Mouse (Mus musculus) ES-E14 (cell line): ENCODE measurements around the gene Gm853. TPM values are rescaled to one million over a fixed set of nuclear protein-coding genes. Genes with fewer than 3 reads are reported as not detected.

Experiments
- DNase-seq: peaks from one replicate; pipeline ENCODE4 v3.0.0-alpha.2; 2013; ENCODE audit warnings: low read depth, low spot score
- H3K27ac ChIP-seq: 2 replicates; pipeline ENCODE4 v1.5.1; 2012; ENCODE audit warnings: low read depth, mild to moderate bottlenecking, low read length, moderate library complexity, mixed read lengths; ENCODE audit not compliant: poor library complexity, insufficient read depth, severe bottlenecking
- H3K36me3 ChIP-seq: 2 replicates; pipeline ENCODE4 v1.6.1; 2012; ENCODE audit warnings: mild to moderate bottlenecking, low read length, moderate library complexity, mixed read lengths; ENCODE audit not compliant: control insufficient read depth, poor library complexity, insufficient read depth, severe bottlenecking
- H3K4me1 ChIP-seq, 2 experiments: fragments of 150-350 bp in 1 of 2; sonication (generic) in 1 of 2; 2 replicates each; pipeline ENCODE4 v1.6.1; 2012; ENCODE audit warnings: low read length in 2 of 2, mild to moderate bottlenecking in 1 of 2, mixed read lengths in 1 of 2; ENCODE audit not compliant: control insufficient read depth in 2 of 2, insufficient read depth in 2 of 2, poor library complexity in 1 of 2
- H3K4me3 ChIP-seq, 2 experiments: fragments of 150-350 bp in 1 of 2; sonication (generic) in 1 of 2; 2 replicates each; pipeline ENCODE4 v1.5.1; 2012; ENCODE audit warnings: low read length in 2 of 2, low read depth in 1 of 2, mild to moderate bottlenecking in 1 of 2, mixed read lengths in 1 of 2; ENCODE audit not compliant: insufficient read depth in 1 of 2, poor library complexity in 1 of 2, severe bottlenecking in 1 of 2
- H3K9ac ChIP-seq: 2 replicates; pipeline ENCODE4 v1.6.1; 2012; ENCODE audit warnings: low read depth, mild to moderate bottlenecking, low read length, mixed read lengths; ENCODE audit not compliant: poor library complexity, insufficient read depth, severe bottlenecking
- H3K9me3 ChIP-seq: fragments of 150-350 bp; sonication (generic); 2 replicates; pipeline ENCODE4 v1.6.1; 2012; ENCODE audit warnings: low read depth, mild to moderate bottlenecking, low read length; ENCODE audit not compliant: control insufficient read depth, insufficient read depth
- CHD2 ChIP-seq: IDR thresholded peaks from 2 replicates; pipeline ENCODE4 v1.6.1; 2014; ENCODE audit warnings: mild to moderate bottlenecking, low read depth, low read length, inconsistent platforms
- HCFC1 ChIP-seq: IDR thresholded peaks from 2 replicates; pipeline ENCODE4 v1.6.1; 2012; ENCODE audit warnings: low read length, inconsistent platforms, borderline replicate concordance; ENCODE audit not compliant: insufficient read depth
- MAFK ChIP-seq: IDR thresholded peaks from 2 replicates; pipeline ENCODE4 v1.6.1; 2014; ENCODE audit warnings: mild to moderate bottlenecking, low read depth, low read length, inconsistent platforms; ENCODE audit not compliant: insufficient read depth
- ZC3H11A ChIP-seq: IDR thresholded peaks from 2 replicates; pipeline ENCODE4 v1.6.1; 2012; ENCODE audit warnings: low read depth, mild to moderate bottlenecking, inconsistent platforms, low read length, borderline replicate concordance
- ZNF384 ChIP-seq: IDR thresholded peaks from 2 replicates; pipeline ENCODE4 v1.6.1; 2012; ENCODE audit warnings: low read depth, low read length, inconsistent platforms
- in situ Hi-C, 2 experiments: fragments of 600-800 bp; cut with MboI; formaldehyde crosslinking; loops; one replicate each; pipeline ENCODE4 v1.15.1; 2025; ENCODE audit warnings: low sequenced_read_pairs in 2 of 2, inconsistent platforms in 1 of 2; ENCODE audit not compliant: unreplicated experiment in 2 of 2
- total RNA-seq: library from RNA; depleted of rRNA; stranded (reverse); fragments of 300-350 nt; gene quantifications from 2 replicates; pipeline ENCODE4 v1.2.3, GENCODE M21; 2012

Gene Gm853
- total RNA-seq, 1 experiment: 0.09 TPM

DNA sequence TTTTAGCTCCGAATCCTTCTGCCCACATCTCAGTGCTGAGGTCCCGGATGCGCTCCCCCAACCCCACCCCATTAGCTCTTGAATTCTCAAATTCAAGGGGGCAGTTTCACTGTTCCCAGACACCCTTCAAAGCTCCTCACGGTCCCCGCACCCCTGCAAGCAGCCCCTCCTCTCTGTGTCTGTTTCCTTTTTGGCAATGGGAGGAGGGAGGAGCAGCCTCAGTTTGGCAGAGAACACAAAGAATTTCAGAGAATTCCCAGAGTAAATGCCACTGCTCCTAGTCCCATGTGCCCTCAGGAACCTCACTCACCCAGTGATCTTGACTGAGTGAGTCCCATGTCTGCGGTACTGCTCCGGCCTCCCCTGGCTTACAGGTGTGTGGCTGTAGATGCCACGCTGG lies 55.6 kb downstream of the Gm853 start:
- no peak overlapping the region for H3K9ac ChIP-seq
- H3K27ac ChIP-seq: no peak overlapping the region
- in situ Hi-C loops: no loop called here
- no peak overlapping the region for H3K4me3 ChIP-seq
- H3K4me1 ChIP-seq: peaks cover 2 to 16% of the 10 kb centered on the region in 2 experiments; a peak in 2 of 4 replicates
- no peak for TF ChIP-seq ZC3H11A
- TF ChIP-seq ZNF384: no peak
- no peak for TF ChIP-seq CHD2
- TF ChIP-seq HCFC1: no peak
- no peak for TF ChIP-seq MAFK
- no peaks in the 10 kb centered on the region for H3K36me3 ChIP-seq
- no peaks in the 10 kb centered on the region for H3K9me3 ChIP-seq
- DNase-seq: no peak

DNA sequence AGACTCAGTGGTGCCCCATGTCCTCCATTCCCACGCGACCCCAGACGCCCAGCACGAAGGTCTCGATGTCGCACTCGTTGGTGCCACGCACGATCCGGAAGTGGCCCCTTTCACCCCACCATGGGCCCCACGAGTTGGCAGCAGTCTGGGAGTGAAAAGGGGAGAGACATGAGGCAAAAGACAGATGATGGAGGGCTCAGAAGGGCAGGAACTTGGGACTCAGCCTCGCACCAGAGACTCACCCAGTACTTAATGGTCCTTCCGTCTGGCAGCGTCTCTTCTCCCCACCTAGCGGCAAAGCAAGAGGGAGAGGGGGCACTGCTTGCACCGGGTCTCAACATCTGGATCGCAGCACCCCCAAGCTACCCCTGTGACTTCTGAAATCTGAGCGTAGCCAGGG lies 56.1 kb downstream of the Gm853 start:
- peaks cover 2 to 16% of the 10 kb centered on the region in 2 experiments; a peak in 2 of 4 replicates for H3K4me1 ChIP-seq
- H3K9ac ChIP-seq: no peak overlapping the region
- H3K4me3 ChIP-seq: no peak overlapping the region
- H3K36me3 ChIP-seq: no peaks in the 10 kb centered on the region
- in situ Hi-C loops: no loop called here
- DNase-seq: no peak
- no peaks in the 10 kb centered on the region for H3K9me3 ChIP-seq
- no peak for TF ChIP-seq HCFC1
- no peak for TF ChIP-seq MAFK
- TF ChIP-seq ZNF384: no peak
- TF ChIP-seq ZC3H11A: no peak
- no peak for TF ChIP-seq CHD2
- no peak overlapping the region for H3K27ac ChIP-seq

DNA sequence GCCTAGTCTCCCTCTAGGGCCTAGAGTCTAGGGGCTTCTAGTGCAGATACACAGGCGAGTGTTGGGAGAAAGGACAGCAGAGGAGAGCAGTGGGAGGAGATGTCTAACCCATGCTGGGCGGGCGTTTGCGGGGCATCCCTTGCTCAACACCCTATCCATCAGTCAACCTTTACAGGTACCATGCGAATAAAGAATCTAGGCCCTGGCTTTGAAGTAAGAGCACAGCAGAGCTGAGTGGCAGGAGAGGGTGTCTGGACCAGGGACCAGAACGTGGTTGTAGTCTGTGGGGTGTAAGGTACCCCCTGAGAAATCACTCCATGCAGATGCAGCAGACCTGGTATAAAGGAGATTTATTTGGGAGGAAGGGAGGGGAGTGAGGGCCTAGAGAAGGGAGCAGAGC lies 58.1 kb downstream of the Gm853 start:
- Histone ChIP-seq H3K9me3 (no peaks in the 10 kb centered on the region), H3K36me3 (no peaks in the 10 kb centered on the region), H3K9ac (no peak overlapping the region), H3K4me3 (no peak overlapping the region), H3K27ac (no peak overlapping the region), H3K4me1 (peaks cover 2 to 14% of the 10 kb centered on the region in 2 experiments; a peak in 2 of 4 replicates)
- in situ Hi-C loops: no loop called here
- DNase-seq: no peak
- TF ChIP-seq HCFC1 (no peak), ZNF384 (no peak), MAFK (no peak), CHD2 (no peak), ZC3H11A (no peak)

DNA sequence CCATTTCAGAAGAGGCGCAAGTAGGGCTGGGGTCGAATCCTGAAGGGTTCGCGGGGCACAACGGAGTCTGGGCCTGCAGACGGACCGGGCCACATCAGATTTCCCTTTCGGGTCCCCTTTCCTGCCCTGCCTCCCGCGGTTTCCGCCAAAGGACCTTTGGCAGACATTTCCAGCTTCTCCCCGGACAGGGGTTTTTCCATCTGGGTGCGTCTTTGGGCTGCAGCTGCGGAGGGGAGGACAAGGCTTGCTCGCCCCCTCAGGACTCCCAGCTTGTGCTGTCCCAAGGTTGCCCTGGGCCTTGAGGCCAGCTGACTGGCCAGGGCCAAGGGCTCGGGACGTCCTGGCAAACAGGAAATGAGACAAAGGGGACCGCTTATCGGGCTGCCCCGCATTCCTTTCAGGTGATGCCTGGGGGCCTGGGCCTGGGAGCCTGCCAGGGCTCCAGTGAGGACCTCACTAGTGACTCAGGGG lies 58.8 kb downstream of the Gm853 start:
- H3K4me1 ChIP-seq: peaks cover 2 to 14% of the 10 kb centered on the region in 2 experiments; a peak in 2 of 4 replicates
- in situ Hi-C loops: no loop called here
- TF ChIP-seq MAFK (no peak), CHD2 (no peak), ZC3H11A (no peak)
- no peak for DNase-seq
- H3K36me3 ChIP-seq: no peaks in the 10 kb centered on the region
- H3K4me3 ChIP-seq: peak overlapping the region; percentile 1 to 36; a peak in 2 of 4 replicates
- no peak overlapping the region for H3K27ac ChIP-seq
- no peaks in the 10 kb centered on the region for H3K9me3 ChIP-seq
- H3K9ac ChIP-seq: peak overlapping the region; percentile 9; the same call in 1 of the 2 replicates

DNA sequence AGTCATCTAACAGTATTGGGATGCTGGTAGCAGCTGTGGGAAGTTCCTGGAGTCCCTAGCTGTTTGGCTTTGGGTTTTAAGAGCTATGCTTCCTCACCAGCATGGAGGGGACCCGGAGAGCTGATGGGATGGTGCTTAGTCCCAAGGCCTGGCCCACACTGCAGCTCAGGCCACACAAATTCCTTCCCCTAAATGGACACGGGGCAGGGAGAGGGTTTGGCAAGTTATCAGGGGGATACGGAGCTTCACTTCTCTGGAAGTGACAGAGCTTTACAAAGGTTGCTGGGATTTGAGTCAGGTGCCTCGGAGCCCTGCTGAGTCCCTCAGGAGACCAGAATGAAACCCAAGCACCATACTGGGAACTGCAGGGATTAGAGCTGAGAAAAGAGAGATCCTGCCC lies 60.9 kb downstream of the Gm853 start:
- Histone ChIP-seq H3K36me3 (no peaks in the 10 kb centered on the region), H3K4me1 (peaks cover 2 to 5% of the 10 kb centered on the region in 2 experiments; a peak in 2 of 4 replicates), H3K9ac (no peak overlapping the region), H3K4me3 (no peak overlapping the region), H3K9me3 (no peaks in the 10 kb centered on the region), H3K27ac (no peak overlapping the region)
- TF ChIP-seq MAFK (no peak), ZNF384 (no peak), HCFC1 (no peak), ZC3H11A (no peak), CHD2 (no peak)
- in situ Hi-C loops: no loop called here
- DNase-seq: no peak
